Mouse (Mus musculus) liver, embryonic 12.5 days (tissue): ENCODE results near the gene Mc3r. TPM values are rescaled to one million over a fixed set of nuclear protein-coding genes. Genes with fewer than 3 reads are reported as not detected.

Experiments
- ATAC-seq: fragments of 200-750 bp; cut with Nextera tagmentation; 2 replicates; pipeline ENCODE4 v1.8.0; 2017; ENCODE audit warnings: moderate number of reproducible peaks, mild to moderate bottlenecking, moderate library complexity
- H3K27ac ChIP-seq: fragments of 300-500 bp; sonication (generic); 2 replicates; pipeline ENCODE4 v1.5.1; 2016; ENCODE audit warnings: mild to moderate bottlenecking
- H3K27me3 ChIP-seq: fragments of 300-500 bp; sonication (generic); replicated peaks from 2 replicates; pipeline ENCODE4 v1.6.1; 2016; ENCODE audit warnings: mild to moderate bottlenecking, moderate library complexity
- H3K36me3 ChIP-seq: fragments of 300-500 bp; sonication (generic); 2 replicates; pipeline ENCODE4 v1.6.1; 2016; ENCODE audit warnings: mild to moderate bottlenecking, moderate library complexity
- H3K4me1 ChIP-seq: fragments of 300-500 bp; sonication (generic); 2 replicates; pipeline ENCODE4 v1.6.1; 2016
- H3K4me2 ChIP-seq: fragments of 300-500 bp; sonication (generic); 2 replicates; pipeline ENCODE4 v1.6.1; 2016; ENCODE audit warnings: mild to moderate bottlenecking, moderate library complexity
- H3K4me3 ChIP-seq: fragments of 300-500 bp; sonication (generic); 2 replicates; pipeline ENCODE4 v1.5.1; 2016; ENCODE audit warnings: mild to moderate bottlenecking, moderate library complexity
- H3K9ac ChIP-seq: fragments of 300-500 bp; sonication (generic); 2 replicates; pipeline ENCODE4 v1.6.1; 2016; ENCODE audit warnings: mild to moderate bottlenecking, moderate library complexity
- H3K9me3 ChIP-seq: fragments of 300-500 bp; sonication (generic); replicated peaks from 2 replicates; pipeline ENCODE4 v1.6.1; 2016; ENCODE audit warnings: mild to moderate bottlenecking, moderate library complexity
- WGBS: fragments of 180-500 bp; shearing (Covaris S2); methylation state at CpG from one replicate; pipeline ENCODE4 v1.1.7; 2016; ENCODE audit not compliant: insufficient replicate concordance; 5-methylcytosine and 5-hydroxymethylcytosine counted together
- polyA plus RNA-seq: library from polyadenylated mRNA; unstranded; fragments of >200 nt; fragmentation: Nextera tagmentation; extraction: Ambion mirVana; gene quantifications from 2 replicates; pipeline ENCODE4 v1.2.1, GENCODE M21; 2016

Mc3r gene
- polyA plus RNA-seq, 1 experiment from 2014 or later = 0.05 TPM

DNA sequence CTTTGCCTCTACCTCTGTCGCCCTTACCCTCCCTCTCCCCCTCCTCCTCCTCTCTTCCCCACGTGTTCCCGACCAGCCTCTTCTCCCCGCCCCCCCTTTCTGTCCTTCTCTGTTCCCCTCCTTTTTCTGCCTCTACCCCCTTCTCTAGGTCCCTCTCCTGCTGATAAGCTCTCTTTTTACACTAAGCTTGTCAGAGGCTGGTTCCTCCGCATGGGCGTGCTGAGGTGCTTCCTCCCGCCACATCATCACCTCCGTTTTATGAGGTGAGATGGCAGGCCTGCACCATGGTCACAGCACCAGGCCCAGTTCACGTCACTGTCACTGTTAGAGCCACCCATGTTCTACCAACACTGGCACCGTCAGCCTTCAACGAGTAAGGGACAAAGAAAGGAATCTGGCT is 40.7 kb downstream of the Mc3r start:
- 19% methylated on average over 11 of the region's 11 CpGs for WGBS
- Histone ChIP-seq H3K9me3 (no peaks in the 10 kb centered on the region), H3K27me3 (peaks cover 6% of the 10 kb centered on the region; the same call in 1 of the 2 replicates), H3K4me3 (no peak overlapping the region), H3K36me3 (no peaks in the 10 kb centered on the region), H3K9ac (peak overlapping the region; percentile 71), H3K4me2 (peak overlapping the region; percentile 69), H3K4me1 (peaks cover 51% of the 10 kb centered on the region), H3K27ac (peak overlapping the region; percentile 95)
- peak; percentile 50 for ATAC-seq

DNA sequence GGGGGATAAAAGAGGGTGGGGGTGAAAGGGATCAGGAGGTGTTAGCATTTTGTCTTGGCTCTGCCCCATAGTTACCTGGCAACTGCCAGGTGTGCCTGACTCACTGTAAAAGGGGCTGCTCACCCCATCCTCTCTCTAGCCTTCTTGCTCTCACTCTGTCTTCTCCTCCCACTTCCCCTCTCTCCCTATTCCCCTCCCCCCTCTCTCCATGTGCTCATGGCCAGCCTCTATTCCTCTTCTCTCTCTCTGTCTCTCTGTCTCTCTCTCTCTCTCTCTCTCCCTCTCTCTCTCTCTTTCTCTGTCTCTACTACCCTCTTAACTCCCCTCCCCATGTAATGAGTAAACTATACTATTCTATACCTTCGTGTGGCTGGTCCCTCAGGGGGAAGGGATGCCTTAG is 41.3 kb downstream of the Mc3r start:
- Histone ChIP-seq H3K9ac (peak overlapping the region; percentile 71), H3K27ac (peak overlapping the region; percentile 95), H3K4me3 (no peak overlapping the region), H3K4me1 (peaks cover 58% of the 10 kb centered on the region), H3K4me2 (peak overlapping the region; percentile 69), H3K27me3 (peaks cover 6% of the 10 kb centered on the region; the same call in 1 of the 2 replicates), H3K9me3 (no peaks in the 10 kb centered on the region), H3K36me3 (no peaks in the 10 kb centered on the region)
- WGBS = 0% methylated on average over 1 of the region's 1 CpGs
- no peak for ATAC-seq

DNA sequence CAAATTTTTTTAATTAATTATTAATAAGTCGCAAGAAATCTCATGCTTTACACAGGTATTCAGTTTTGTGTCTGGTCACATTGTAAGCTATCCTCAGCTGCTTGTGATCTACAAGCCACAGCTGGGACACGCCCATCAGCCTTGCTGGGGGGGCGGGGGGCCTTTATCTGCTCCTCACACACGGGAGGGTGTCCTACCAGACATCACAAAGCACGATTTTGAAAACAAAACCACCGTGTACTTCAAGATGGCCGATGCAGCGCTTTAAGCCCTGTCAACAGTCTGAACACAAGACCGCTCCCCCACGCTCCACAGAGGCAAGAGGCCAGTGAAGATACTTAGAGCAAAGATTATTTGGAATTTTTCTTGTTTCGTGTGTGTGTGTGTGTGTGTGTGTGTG is 42.2 kb downstream of the Mc3r start:
- Histone ChIP-seq H3K4me1 (peaks cover 59% of the 10 kb centered on the region), H3K4me2 (peak overlapping the region; percentile 69), H3K27ac (peak overlapping the region; percentile 95), H3K36me3 (no peaks in the 10 kb centered on the region), H3K27me3 (peaks cover 6% of the 10 kb centered on the region; the same call in 1 of the 2 replicates), H3K9ac (peak overlapping the region; percentile 71), H3K9me3 (no peaks in the 10 kb centered on the region), H3K4me3 (peak overlapping the region; percentile 45)
- 26% methylated on average over 11 of the region's 11 CpGs for WGBS
- peak; percentile 87 for ATAC-seq

DNA sequence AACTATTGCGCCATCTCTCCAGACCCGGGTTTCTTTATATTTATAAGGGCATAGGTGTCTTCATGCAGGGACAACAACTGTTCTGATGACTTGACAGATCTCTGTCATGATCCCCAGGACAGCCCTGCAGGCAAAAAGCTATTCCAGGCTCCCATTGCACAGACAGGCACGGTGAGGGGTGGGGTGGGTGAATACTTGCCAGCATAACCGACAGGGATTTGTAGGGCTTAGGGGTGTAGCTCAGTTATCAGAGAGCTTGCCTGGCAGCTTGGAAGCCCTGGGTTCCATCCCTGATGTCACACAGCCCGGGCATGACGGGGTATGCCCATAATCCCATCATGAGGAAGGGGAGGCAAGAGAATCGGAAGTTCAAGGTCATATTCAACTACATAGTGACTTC is 42.7 kb downstream of the Mc3r start:
- H3K4me3 ChIP-seq = peak overlapping the region; percentile 45
- peak overlapping the region; percentile 95 for H3K27ac ChIP-seq
- WGBS = 55% methylated on average over 7 of the region's 7 CpGs
- no peaks in the 10 kb centered on the region for H3K36me3 ChIP-seq
- peak overlapping the region; percentile 69 for H3K4me2 ChIP-seq
- H3K4me1 ChIP-seq = peaks cover 59% of the 10 kb centered on the region
- peaks cover 6% of the 10 kb centered on the region; the same call in 1 of the 2 replicates for H3K27me3 ChIP-seq
- H3K9me3 ChIP-seq = no peaks in the 10 kb centered on the region
- peak; percentile 80 for ATAC-seq
- peak overlapping the region; percentile 71 for H3K9ac ChIP-seq

DNA sequence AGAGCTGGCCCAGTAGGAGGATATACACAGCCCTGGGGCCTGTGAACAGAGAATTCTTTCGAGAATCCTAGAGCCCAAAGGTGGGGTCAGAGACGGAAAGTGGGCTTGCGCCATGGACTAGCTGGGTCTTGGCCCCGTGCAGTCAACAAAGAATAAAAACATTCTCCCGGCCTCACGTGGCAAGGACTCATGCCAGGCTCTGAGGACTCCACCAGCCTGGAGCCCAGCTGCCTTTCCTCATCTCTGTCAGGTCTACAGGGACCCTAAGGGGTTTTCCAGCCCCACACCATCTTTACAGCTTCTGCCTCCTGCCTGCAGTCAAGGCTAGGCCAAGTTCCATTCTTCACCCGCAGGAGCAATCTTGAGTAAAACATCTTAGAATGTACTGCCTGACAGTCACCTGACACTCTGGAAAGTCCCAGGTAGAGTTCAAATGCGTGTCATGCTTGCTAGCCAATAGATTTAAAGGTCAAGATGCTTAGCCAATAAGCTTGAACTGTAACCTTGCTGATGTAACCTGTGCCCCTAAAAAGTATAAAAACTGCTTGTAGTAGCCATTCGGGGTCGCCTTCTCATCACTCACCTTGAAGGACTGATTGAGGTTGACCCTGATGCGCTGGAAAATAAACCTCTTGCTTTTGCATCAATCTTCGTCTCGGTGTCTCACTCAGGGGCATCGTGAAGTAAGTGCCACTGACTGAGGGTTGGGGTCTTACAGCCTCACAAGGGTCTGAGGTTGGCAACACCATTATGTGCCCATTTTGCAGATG is 43.6 kb downstream of the Mc3r start:
- Histone ChIP-seq H3K27me3 (peaks cover 6% of the 10 kb centered on the region; the same call in 1 of the 2 replicates), H3K27ac (peak overlapping the region; percentile 95), H3K9me3 (no peaks in the 10 kb centered on the region), H3K4me1 (peaks cover 60% of the 10 kb centered on the region), H3K9ac (peak overlapping the region; percentile 71), H3K4me3 (peak overlapping the region; percentile 45), H3K4me2 (peak overlapping the region; percentile 69), H3K36me3 (no peaks in the 10 kb centered on the region)
- WGBS = 86% methylated on average over 14 of the region's 14 CpGs
- no peak for ATAC-seq

DNA sequence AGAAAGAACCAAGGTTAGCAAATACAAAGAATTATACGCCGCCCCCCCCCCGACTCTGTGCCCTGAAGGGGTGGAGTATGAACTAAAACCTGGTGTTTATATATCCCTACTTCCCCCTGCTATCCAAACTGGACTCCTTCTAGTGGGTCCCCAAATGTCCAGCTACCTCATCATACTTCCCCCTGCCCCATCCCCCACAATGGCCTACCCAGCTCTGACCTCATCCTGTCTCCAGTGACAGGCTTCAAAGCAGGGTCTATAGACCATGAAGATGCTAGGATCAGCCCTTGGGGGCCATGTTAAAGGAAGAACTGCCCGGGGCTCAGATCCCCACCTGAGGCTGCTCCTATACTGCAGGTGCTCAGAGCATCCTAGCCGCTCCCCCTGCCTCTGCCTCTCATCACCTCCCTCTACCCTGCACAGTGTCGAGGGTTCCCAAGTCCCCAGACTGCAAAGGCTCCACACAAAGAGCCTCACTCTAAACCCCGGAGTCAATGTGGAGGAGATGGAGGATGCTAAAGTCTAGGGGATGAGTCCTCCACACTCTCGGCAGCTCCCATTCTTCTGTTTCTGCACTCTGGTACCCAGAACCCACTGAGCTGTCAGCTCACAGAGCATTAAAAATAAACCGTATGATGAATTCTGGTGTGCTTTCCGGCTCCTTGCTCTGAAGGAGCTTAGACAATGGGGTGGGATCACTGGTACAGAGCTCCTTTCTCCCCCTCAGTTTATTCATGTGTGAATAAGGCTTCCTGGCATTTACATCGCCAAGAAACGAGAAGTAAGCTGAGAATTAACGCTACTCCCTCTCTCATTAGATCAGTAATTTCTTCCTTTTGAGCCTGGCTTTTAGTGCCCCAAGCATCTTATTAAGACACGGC is 44.5 kb downstream of the Mc3r start:
- Histone ChIP-seq H3K4me2 (no peak overlapping the region), H3K4me1 (peaks cover 65% of the 10 kb centered on the region), H3K27me3 (peaks cover 6% of the 10 kb centered on the region; the same call in 1 of the 2 replicates), H3K27ac (peak overlapping the region; percentile 95; the same call in 1 of the 2 replicates), H3K4me3 (no peak overlapping the region), H3K9me3 (no peaks in the 10 kb centered on the region), H3K36me3 (no peaks in the 10 kb centered on the region), H3K9ac (0 out of 2 replicates have a peak overlapping the region, but pooled peaks have one; percentile 71)
- 78% methylated on average over 14 of the region's 14 CpGs for WGBS
- ATAC-seq = no peak

DNA sequence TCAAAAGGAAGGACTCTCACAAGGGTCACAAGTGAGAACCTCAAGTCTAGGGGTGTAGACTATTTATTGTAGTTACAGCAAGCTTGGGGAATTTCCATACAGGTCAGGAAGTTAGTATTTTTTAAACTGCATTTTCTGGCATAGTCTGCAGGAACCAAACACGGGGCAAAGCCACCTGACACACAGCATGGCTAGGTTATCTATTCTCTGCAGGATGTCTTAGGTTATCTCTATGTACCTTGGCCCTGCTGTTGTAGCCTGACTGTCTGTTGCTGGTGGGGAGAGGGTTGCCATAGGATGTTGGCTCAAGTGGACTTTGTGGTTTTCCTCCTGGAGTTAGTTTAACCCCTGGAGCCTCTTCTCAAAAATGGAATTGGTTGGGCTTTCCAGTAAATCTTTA is 49.8 kb downstream of the Mc3r start:
- WGBS = 9% methylated on average over 1 of the region's 1 CpGs
- H3K27me3 ChIP-seq = peaks cover under 1% of the 10 kb centered on the region; the same call in 1 of the 2 replicates
- no peaks in the 10 kb centered on the region for H3K36me3 ChIP-seq
- no peak overlapping the region for H3K4me3 ChIP-seq
- peak overlapping the region; percentile 60 for H3K9ac ChIP-seq
- peak; percentile 93 for ATAC-seq
- peak overlapping the region; percentile 88 for H3K27ac ChIP-seq
- H3K4me1 ChIP-seq = peaks cover 47% of the 10 kb centered on the region
- peak overlapping the region; percentile 58 for H3K4me2 ChIP-seq
- no peaks in the 10 kb centered on the region for H3K9me3 ChIP-seq

DNA sequence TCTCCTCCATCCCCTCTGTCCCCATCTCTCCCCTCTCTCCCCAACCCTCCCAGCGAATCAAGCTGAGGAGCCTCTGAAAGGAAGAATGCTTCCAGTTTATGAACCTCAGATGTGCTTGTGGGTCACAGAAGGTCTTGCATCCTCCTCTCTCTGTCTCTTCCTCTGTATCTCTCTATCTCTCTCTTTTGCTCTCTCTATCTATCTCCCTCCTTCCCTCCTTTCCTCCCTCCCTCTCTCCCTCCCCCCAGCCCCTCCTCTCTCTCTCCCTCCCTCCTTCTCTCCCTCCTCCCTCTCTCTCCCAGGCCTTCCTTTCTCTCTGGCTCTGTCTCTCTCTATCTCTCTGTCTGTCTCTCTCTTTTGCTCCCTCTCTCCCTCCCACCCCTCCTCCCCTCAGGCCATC is 50.2 kb downstream of the Mc3r start:
- Histone ChIP-seq H3K27ac (peak overlapping the region; percentile 88), H3K9me3 (no peaks in the 10 kb centered on the region), H3K9ac (peak overlapping the region; percentile 60), H3K36me3 (no peaks in the 10 kb centered on the region), H3K4me2 (peak overlapping the region; percentile 58), H3K4me3 (no peak overlapping the region), H3K4me1 (peaks cover 47% of the 10 kb centered on the region), H3K27me3 (no peaks in the 10 kb centered on the region)
- peak; percentile 70 for ATAC-seq
- WGBS = 29% methylated on average over 1 of the region's 1 CpGs

DNA sequence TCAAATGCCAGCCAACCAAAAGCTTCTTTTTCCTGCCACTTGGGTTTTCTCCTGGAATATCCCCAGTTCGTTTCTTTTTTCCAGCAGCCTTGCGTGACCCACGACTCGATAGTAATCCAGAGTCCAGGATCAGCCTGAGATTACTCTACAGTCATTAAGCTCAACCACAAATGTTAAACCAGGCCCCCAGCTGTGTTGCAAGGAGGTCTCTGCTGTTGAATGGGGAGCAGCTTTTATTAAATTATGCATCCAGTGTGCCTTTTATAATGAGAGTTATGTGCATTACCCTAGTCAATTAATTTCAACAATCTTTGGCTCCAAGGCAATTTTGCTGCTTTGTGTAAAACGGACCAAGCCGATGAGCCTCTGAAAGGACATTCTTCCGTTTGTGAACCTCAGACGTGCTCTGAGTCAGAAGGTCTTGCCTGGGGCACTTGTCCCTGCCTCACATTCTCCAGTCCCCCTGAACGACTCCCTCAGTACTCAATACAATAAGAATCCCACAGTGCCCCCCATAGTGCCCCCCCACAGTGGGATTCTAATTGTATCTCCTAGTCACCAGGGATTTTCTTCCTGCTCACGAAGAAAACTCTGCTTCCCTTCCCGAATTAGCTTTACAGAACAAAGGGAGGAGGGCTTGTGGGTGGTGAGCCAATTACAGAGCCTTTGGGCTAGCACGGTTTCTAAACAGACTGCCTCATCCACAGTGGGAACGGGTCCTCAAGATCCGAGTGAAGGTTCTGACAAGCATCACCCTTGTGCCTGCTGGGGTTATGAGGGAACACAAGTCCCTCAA is 51.0 kb downstream of the Mc3r start:
- Histone ChIP-seq H3K27me3 (no peaks in the 10 kb centered on the region), H3K36me3 (no peaks in the 10 kb centered on the region), H3K4me3 (no peak overlapping the region), H3K9ac (peak overlapping the region; percentile 60), H3K4me2 (peak overlapping the region; percentile 58), H3K9me3 (no peaks in the 10 kb centered on the region), H3K27ac (peak overlapping the region; percentile 88), H3K4me1 (peaks cover 42% of the 10 kb centered on the region)
- no peak for ATAC-seq
- WGBS = 33% methylated on average over 14 of the region's 14 CpGs
